Mouse (Mus musculus) liver, postnatal 0 days (tissue): ENCODE measurements at regions not wholly inside any gene's neighbourhood (a gene's known extent, or its start where the extent isn't known, plus 50 kb on each side); places are given as distances from the start of the nearest gene placed in this dataset.

Experiments
- ATAC-seq: fragments of 200-750 bp; cut with Nextera tagmentation; 2 replicates; pipeline ENCODE4 v1.8.0; 2017; ENCODE audit warnings: mild to moderate bottlenecking, moderate library complexity
- DNase-seq: peaks from one replicate; pipeline ENCODE4 v3.0.0-alpha.2; 2016
- H3K27ac ChIP-seq: fragments of 300-500 bp; sonication (generic); 2 replicates; pipeline ENCODE4 v1.5.1; 2014; ENCODE audit warnings: antibody characterized with exemption, moderate library complexity, mild to moderate bottlenecking, low read depth
- H3K27me3 ChIP-seq: fragments of 300-500 bp; sonication (generic); 2 replicates; pipeline ENCODE4 v1.6.1; 2014; ENCODE audit warnings: low read length, control low read depth, mixed read lengths; ENCODE audit not compliant: insufficient read depth
- H3K36me3 ChIP-seq: fragments of 300-500 bp; sonication (generic); replicated peaks from 2 replicates; pipeline ENCODE4 v1.6.1; 2014; ENCODE audit warnings: mild to moderate bottlenecking, control low read depth, low read length, moderate library complexity, mixed read lengths; ENCODE audit not compliant: insufficient read depth
- H3K4me1 ChIP-seq: fragments of 300-500 bp; sonication (generic); 2 replicates; pipeline ENCODE4 v1.6.1; 2014; ENCODE audit warnings: antibody characterized with exemption, mild to moderate bottlenecking, control low read depth; ENCODE audit not compliant: insufficient read depth
- H3K4me2 ChIP-seq: fragments of 300-500 bp; sonication (generic); 2 replicates; pipeline ENCODE4 v1.6.1; 2014; ENCODE audit warnings: low read depth, mild to moderate bottlenecking, low read length, moderate library complexity, mixed read lengths
- H3K4me3 ChIP-seq: fragments of 300-500 bp; sonication (generic); 2 replicates; pipeline ENCODE4 v1.5.1; 2014; ENCODE audit warnings: low read depth, low read length
- H3K9ac ChIP-seq: fragments of 300-500 bp; sonication (generic); replicated peaks from 2 replicates; pipeline ENCODE4 v1.6.1; 2014; ENCODE audit warnings: mild to moderate bottlenecking, moderate library complexity
- H3K9me3 ChIP-seq: fragments of 300-500 bp; sonication (generic); 2 replicates; pipeline ENCODE4 v1.6.1; 2016; ENCODE audit warnings: mild to moderate bottlenecking, control low read depth, low read length, mixed read lengths
- CTCF ChIP-seq: sonication (generic); IDR thresholded peaks from 2 replicates; pipeline ENCODE4 v1.5.1; 2016; ENCODE audit warnings: antibody characterized with exemption, low read depth
- EP300 ChIP-seq: IDR thresholded peaks from 2 replicates; pipeline ENCODE4 v1.6.1; 2016; ENCODE audit warnings: antibody characterized with exemption, low read depth, mild to moderate bottlenecking
- WGBS: fragments of 180-500 bp; shearing (Covaris S2); extraction: QIAGEN DNeasy Blood & Tissue Kit; methylation state at CpG from one replicate; pipeline ENCODE4 v1.1.7; 2014; ENCODE audit not compliant: insufficient replicate concordance; 5-methylcytosine and 5-hydroxymethylcytosine counted together

GRCm38 (mm10) chrX:64080717-64081116, 71.3 kb downstream of the Gm6760 start:
- ATAC-seq = no peak
- Histone ChIP-seq H3K4me3 (no peak overlapping the region), H3K9me3 (no peaks in the 10 kb centered on the region), H3K4me2 (no peak overlapping the region), H3K27ac (no peak overlapping the region), H3K9ac (no peak overlapping the region), H3K4me1 (no peaks in the 10 kb centered on the region), H3K27me3 (no peaks in the 10 kb centered on the region), H3K36me3 (no peaks in the 10 kb centered on the region)
- no peak for DNase-seq
- TF ChIP-seq EP300 (no peak), CTCF (no peak)

GRCm38 (mm10) chrX:64058389-64058788, 93.6 kb downstream of the Gm6760 start:
- Histone ChIP-seq H3K36me3 (no peaks in the 10 kb centered on the region), H3K4me2 (no peak overlapping the region), H3K4me1 (no peaks in the 10 kb centered on the region), H3K27me3 (no peaks in the 10 kb centered on the region), H3K9me3 (no peaks in the 10 kb centered on the region), H3K4me3 (no peak overlapping the region), H3K9ac (no peak overlapping the region), H3K27ac (no peak overlapping the region)
- ATAC-seq = no peak
- TF ChIP-seq EP300 (no peak), CTCF (peak; percentile 31)
- DNase-seq = no peak
- 19% methylated on average over 1 of the region's 1 CpGs for WGBS

GRCm38 (mm10) chrX:64056776-64057175, 95.2 kb downstream of the Gm6760 start:
- TF ChIP-seq EP300 (no peak), CTCF (no peak)
- ATAC-seq = no peak
- no peaks in the 10 kb centered on the region for H3K9me3 ChIP-seq

More at GRCm38 (mm10) chrX:64056776-64057175, 95.2 kb downstream of the Gm6760 start:
- Histone ChIP-seq H3K27ac (no peak overlapping the region), H3K4me3 (no peak overlapping the region), H3K27me3 (no peaks in the 10 kb centered on the region), H3K9ac (no peak overlapping the region), H3K4me1 (no peaks in the 10 kb centered on the region), H3K36me3 (no peaks in the 10 kb centered on the region), H3K4me2 (no peak overlapping the region)
- DNase-seq = no peak
- 47% methylated on average over 1 of the region's 1 CpGs for WGBS
